Mouse (Mus musculus) left cerebral cortex, adult 8-10 months (tissue): Measurements from ENCODE around the gene Otub1. TPM values are rescaled to one million over a fixed set of nuclear protein-coding genes. Genes with fewer than 3 reads are reported as not detected.

Experiments used
- DNase-seq, 2 experiments: peaks; one replicate each; pipeline ENCODE4 v3.0.0; 2022; ENCODE audit warnings: low spot score in 2 of 2
- total RNA-seq, 4 experiments: library from RNA; stranded (reverse); gene quantifications; 2 replicates each; pipeline ENCODE4 v1.2.4; 2022

Otub1 gene
- total RNA-seq, 4 experiments from 2014 or later: 267 to 296 (median 278) TPM

GRCm38 (mm10) chr19:7148541-7149085, 57.5 kb downstream of the Otub1 start:
- DNase-seq: no peak

Other genes starting within 250 kb of the Otub1 start
- 10 to 100 TPM; 56.6 to 72.1 (median 59.0) TPM for gene Ppp1r14b, start 231.3 kb downstream of the Otub1 start, total RNA-seq
- gene Plcb3, start 229.8 kb downstream of the Otub1 start, total RNA-seq: 10 to 100 TPM; 13.8 to 18.2 (median 14.5) TPM
- gene Fkbp2, start 225.8 kb downstream of the Otub1 start, total RNA-seq: 100 to 1,000 TPM in 2 of 4 experiments, 10 to 100 TPM in 2; 79.1 to 129 (median 98.4) TPM
- gene Vegfb, start 218.7 kb downstream of the Otub1 start, total RNA-seq: 100 to 1,000 TPM in 3 of 4 experiments, 10 to 100 TPM in 1; 98.9 to 107 (median 104) TPM
- 10 to 100 TPM; 27.0 to 32.6 (median 29.7) TPM for gene Dnajc4, start 213.7 kb downstream of the Otub1 start, total RNA-seq
- gene Nudt22, start 210.2 kb downstream of the Otub1 start, total RNA-seq: 10 to 100 TPM; 13.8 to 17.0 (median 16.2) TPM
- gene Trpt1, start 210.2 kb downstream of the Otub1 start, total RNA-seq: 10 to 100 TPM; 20.2 to 25.3 (median 21.3) TPM
- 10 to 100 TPM in 1 of 4 experiments, 1 to 10 TPM in 3; 4.1 to 11.5 (median 7.1) TPM for gene Fermt3, start 186.8 kb downstream of the Otub1 start, total RNA-seq
- gene Stip1, start 166.3 kb downstream of the Otub1 start, total RNA-seq: 100 to 1,000 TPM; 160 to 199 (median 183) TPM
- gene Macrod1, start 149.5 kb downstream of the Otub1 start, total RNA-seq: 10 to 100 TPM; 16.7 to 19.7 (median 18.0) TPM
- 10 to 100 TPM; 35.6 to 42.2 (median 39.1) TPM for gene Flrt1, start 100.6 kb downstream of the Otub1 start, total RNA-seq
- gene Cox8a, start 11.3 kb upstream of the Otub1 start, total RNA-seq: 1,000 to 10,000 TPM; 1,021 to 1,102 (median 1,060) TPM
- gene Naa40, start 34.9 kb upstream of the Otub1 start, total RNA-seq: 10 to 100 TPM; 30.6 to 39.2 (median 32.3) TPM
- gene Rcor2, start 61.0 kb upstream of the Otub1 start, total RNA-seq: 10 to 100 TPM; 15.5 to 17.6 (median 15.6) TPM
- gene Mark2, start 135.5 kb upstream of the Otub1 start, total RNA-seq: 100 to 1,000 TPM; 126 to 144 (median 137) TPM
- 10 to 100 TPM; 21.8 to 27.1 (median 25.3) TPM for gene Spindoc, start 176.7 kb upstream of the Otub1 start, total RNA-seq
- 10 to 100 TPM; 28.0 to 28.8 (median 28.5) TPM for gene 2700081O15Rik, start 211.3 kb upstream of the Otub1 start, total RNA-seq